Mouse (Mus musculus) bone marrow, adult 2 months (tissue): ENCODE results near the gene Zfp853. TPM values are rescaled to one million over a fixed set of nuclear protein-coding genes. Genes with fewer than 3 reads are reported as not detected.

Experiments
- H3K27ac ChIP-seq: fragments of 200-500 bp; 2 replicates; pipeline ENCODE4 v1.5.1; 2012; ENCODE audit warnings: low read depth, mild to moderate bottlenecking, control low read depth, inconsistent platforms, low read length; ENCODE audit not compliant: control insufficient read depth, poor library complexity, insufficient read depth
- H3K4me1 ChIP-seq: fragments of 200-500 bp; 2 replicates; pipeline ENCODE4 v1.6.1; 2011; ENCODE audit warnings: low read length; ENCODE audit not compliant: control insufficient read depth, insufficient read depth
- H3K4me3 ChIP-seq: fragments of 200-500 bp; replicated peaks from 2 replicates; pipeline ENCODE3; 2011; ENCODE audit warnings: mild to moderate bottlenecking, low read depth, low read length, control low read depth; ENCODE audit not compliant: control insufficient read depth
- CTCF ChIP-seq: fragments of 200-500 bp; IDR thresholded peaks from 2 replicates; pipeline ENCODE4 v1.5.1; 2011; ENCODE audit warnings: low read length, control low read depth; ENCODE audit not compliant: control insufficient read depth, insufficient read depth
- POLR2A ChIP-seq: fragments of 200-500 bp; IDR thresholded peaks from 2 replicates; pipeline ENCODE4 v1.6.1; 2011; ENCODE audit warnings: low read depth, mild to moderate bottlenecking, control low read depth, low read length, borderline replicate concordance; ENCODE audit not compliant: control insufficient read depth
- WGBS: fragments of 180-500 bp; shearing (Covaris S2); methylation state at CpG from one replicate; pipeline ENCODE4 v1.1.7; 2018; 5-methylcytosine and 5-hydroxymethylcytosine counted together
- polyA plus RNA-seq: library from polyadenylated mRNA; stranded (reverse); fragments of >200 nt; gene quantifications from 2 replicates; pipeline ENCODE4 v1.2.4, GENCODE M21; 2011; ENCODE audit warnings: low replicate concordance; ENCODE audit not compliant: missing spikeins, insufficient read depth, insufficient read length

Gene Zfp853
- polyA plus RNA-seq, 1 experiment = not detected

DNA sequence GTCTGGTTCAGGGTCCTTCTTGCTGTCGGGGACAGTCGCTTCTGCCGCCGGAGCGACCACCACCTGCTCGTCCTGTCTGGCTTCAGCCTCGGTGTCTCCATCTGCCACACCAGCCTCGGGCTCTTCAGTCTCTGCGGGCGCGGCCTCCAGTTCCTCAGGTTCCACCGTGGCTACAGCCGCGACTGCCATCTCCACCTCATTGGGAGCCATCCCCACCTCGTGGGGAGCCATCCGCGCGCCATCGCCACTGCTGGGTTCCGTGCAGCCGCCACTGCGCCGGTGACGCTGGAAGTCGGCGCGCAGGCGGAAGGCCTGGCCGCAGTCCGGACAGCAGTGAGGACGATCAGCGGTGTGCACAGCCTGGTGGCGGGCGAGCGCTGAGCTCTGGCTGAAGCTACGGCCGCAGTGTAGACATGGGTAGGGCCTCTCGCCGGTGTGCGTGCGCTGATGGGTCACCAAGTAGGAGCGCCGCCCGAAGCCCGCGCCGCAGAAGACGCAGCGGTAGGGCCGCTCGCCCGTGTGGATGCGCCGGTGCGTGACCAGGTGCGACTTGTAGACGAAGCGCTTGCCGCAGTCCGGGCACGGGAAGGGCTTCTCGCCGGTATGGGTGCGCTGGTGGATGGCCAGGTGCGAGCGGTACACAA is 38.8 kb downstream of the Zfp853 start:
- no peak overlapping the region for H3K4me3 ChIP-seq
- no peaks in the 10 kb centered on the region for H3K4me1 ChIP-seq
- TF ChIP-seq CTCF (no peak), POLR2A (no peak)
- 27% methylated on average over 66 of the region's 66 CpGs for WGBS
- no peak overlapping the region for H3K27ac ChIP-seq

DNA sequence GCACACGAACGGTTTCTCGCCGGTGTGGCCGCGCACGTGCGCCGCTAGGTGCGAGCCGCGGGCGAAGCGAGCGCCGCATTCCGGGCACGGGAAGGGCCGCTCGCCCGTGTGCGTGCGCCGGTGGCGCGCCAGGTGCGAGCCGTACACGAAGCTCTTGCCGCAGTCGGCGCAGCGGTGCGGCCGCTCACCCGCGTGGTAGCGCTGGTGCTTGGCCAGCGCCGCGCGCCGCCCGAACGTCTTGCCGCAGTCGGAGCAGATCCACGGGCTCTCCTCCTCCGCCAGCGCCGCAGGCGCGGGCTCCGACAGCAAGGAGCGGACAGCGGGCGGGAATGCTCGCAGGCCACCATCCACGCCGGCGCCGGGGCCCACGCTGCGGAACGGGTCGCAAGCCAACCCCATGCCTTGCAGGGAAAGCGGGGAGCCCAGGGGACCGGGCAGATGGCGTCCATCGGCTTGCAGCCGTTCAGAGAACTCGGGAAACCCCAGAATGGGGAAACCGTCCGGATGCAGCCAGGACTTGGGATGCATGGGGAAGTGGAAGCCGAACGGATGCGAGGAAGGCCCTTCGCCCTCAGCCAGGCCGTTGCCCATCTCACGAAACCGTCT is 39.4 kb downstream of the Zfp853 start:
- no peaks in the 10 kb centered on the region for H3K4me1 ChIP-seq
- H3K27ac ChIP-seq = no peak overlapping the region; the same call in 1 of the 2 replicates
- 7% methylated on average over 81 of the region's 81 CpGs for WGBS
- no peak for TF ChIP-seq POLR2A
- TF ChIP-seq CTCF = no peak
- no peak overlapping the region for H3K4me3 ChIP-seq

DNA sequence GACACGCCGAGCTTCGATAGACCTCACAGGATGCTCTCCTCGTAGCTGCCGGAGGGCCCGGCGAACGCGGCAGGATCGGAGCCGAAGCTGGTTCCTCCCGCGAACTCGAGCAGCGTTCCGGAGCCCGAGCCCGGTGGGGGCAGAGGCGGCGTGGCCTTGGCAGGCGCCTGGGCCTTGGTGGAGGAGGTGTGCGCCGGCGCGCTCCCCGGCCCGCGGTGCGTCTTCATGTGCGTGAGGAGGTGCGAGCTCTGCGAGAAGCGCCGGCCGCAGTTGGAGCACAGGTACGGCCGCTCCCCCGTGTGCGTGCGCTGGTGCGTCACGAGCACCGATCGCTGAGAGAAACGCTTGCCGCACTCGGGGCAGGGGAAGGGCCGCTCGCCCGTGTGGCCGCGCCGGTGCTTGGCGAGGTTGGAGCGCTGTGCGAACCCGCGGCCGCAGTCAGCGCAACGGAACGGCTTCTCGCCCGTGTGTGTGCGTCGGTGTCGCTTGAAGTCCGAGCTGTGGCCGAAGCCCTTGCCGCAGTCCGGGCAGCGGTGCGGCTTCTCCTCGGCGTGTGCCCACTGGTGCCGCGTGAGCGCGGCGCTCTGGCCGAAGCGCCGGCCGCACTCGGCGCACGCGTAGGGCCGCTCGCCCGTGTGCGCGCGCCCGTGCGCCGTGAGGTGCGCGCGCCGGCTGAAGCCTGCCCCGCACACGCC is 40.1 kb downstream of the Zfp853 start:
- WGBS = 3% methylated on average over 103 of the region's 103 CpGs
- Histone ChIP-seq H3K4me3 (no peak overlapping the region), H3K27ac (no peak overlapping the region; the same call in 1 of the 2 replicates), H3K4me1 (no peaks in the 10 kb centered on the region)
- TF ChIP-seq CTCF = no peak
- TF ChIP-seq POLR2A = no peak

DNA sequence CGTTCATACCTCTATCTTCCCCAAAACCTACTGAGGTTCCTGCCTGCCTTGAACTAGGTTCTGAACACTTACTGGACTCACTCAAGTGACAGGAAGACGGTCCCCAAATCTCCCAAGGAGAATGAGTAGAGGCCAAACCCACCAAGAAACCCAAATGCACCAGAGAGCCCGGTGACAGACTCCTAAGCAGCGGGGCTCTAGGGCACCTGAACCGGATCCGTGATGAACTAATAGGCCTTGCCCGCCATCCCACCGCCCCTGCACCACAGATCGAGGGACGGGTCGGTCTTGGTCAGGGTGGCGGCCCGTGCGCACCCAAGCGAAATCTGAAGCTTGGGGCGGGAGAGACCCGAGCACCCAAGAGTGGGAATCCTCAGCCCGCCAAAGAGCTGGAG is 40.6 kb downstream of the Zfp853 start:
- H3K4me3 ChIP-seq = no peak overlapping the region
- TF ChIP-seq POLR2A (no peak), CTCF (no peak)
- WGBS = 38% methylated on average over 18 of the region's 18 CpGs

DNA sequence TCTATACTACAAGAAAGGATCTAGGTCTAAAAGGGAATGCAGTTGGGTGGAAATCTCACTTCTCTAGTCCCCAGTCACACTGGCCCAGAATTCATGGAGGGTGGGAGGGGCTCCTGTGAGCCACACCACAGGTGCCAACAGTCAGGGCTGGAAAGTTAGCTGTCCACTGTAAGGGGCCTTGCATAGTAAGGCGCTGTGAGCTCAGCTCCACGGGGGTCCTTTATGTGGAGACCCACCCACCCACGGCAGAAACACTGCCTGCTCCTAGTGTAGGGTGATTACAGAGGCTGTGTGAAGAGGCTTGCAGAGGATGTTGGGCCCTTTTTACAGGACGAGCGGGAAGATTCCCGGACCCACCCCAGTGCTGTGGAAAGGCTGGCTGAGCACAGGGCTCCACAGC is 41.4 kb downstream of the Zfp853 start:
- Histone ChIP-seq H3K4me3 (no peak overlapping the region), H3K4me1 (no peaks in the 10 kb centered on the region), H3K27ac (no peak overlapping the region)
- TF ChIP-seq POLR2A (no peak), CTCF (no peak)
- WGBS = 55% methylated on average over 6 of the region's 6 CpGs

More for the DNA sequence above, 40.6 kb downstream of the Zfp853 start:
- no peaks in the 10 kb centered on the region for H3K4me1 ChIP-seq
- no peak overlapping the region for H3K27ac ChIP-seq

DNA sequence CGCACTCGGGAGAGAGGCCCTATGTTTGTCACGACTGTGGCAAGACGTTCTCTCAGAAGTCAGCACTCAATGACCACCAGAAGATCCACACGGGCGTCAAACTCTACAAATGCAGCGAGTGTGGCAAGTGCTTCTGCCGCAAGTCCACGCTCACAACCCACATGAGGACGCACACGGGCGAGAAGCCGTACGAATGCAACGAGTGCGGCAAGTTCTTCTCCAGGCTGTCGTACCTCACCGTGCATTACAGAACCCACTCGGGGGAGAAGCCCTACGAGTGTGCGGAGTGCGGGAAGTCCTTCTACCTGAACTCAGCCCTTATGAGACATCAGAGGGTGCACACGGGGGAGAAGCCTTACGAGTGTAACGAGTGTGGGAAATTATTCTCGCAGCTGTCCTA is 48.5 kb downstream of the Zfp853 start:
- H3K4me3 ChIP-seq = no peak overlapping the region
- 93% methylated on average over 26 of the region's 26 CpGs for WGBS
- no peak for TF ChIP-seq CTCF
- TF ChIP-seq POLR2A = no peak

More for the DNA sequence above, 48.5 kb downstream of the Zfp853 start:
- Histone ChIP-seq H3K27ac (no peak overlapping the region), H3K4me1 (no peaks in the 10 kb centered on the region)

Other genes starting within 250 kb of the Zfp853 start
- gene Rnf216, start 180.6 kb downstream of the Zfp853 start, polyA plus RNA-seq = 17.5 and 28.5 TPM in 2 replicates
- gene Olfr718-ps1, start 146.0 kb downstream of the Zfp853 start, polyA plus RNA-seq = not detected in 2 replicates
- gene Rbak, start 112.8 kb downstream of the Zfp853 start, polyA plus RNA-seq = 3.8 and 6.9 TPM in 2 replicates
- not detected in 2 replicates for gene Spdye4b, start 112.6 kb downstream of the Zfp853 start, polyA plus RNA-seq
- gene Spdye4a, start 66.7 kb downstream of the Zfp853 start, polyA plus RNA-seq = not detected in 2 replicates
- gene Zfp12, start 58.5 kb downstream of the Zfp853 start, polyA plus RNA-seq = 1.7 and 5.6 TPM in 2 replicates
- 0.87 and 0.90 TPM in 2 replicates for gene Zfp316, start 23.6 kb downstream of the Zfp853 start, polyA plus RNA-seq
- 7.6 and 13.1 TPM in 2 replicates for gene E130309D02Rik, start 21.7 kb upstream of the Zfp853 start, polyA plus RNA-seq
- gene Zdhhc4, start 35.6 kb upstream of the Zfp853 start, polyA plus RNA-seq = 21.0 and 33.2 TPM in 2 replicates
- not detected in 2 replicates for gene Grid2ip, start 63.7 kb upstream of the Zfp853 start, polyA plus RNA-seq
- gene Kdelr2, start 110.2 kb upstream of the Zfp853 start, polyA plus RNA-seq = 18.4 and 24.9 TPM in 2 replicates
- gene Daglb, start 171.0 kb upstream of the Zfp853 start, polyA plus RNA-seq = 11.3 and 12.4 TPM in 2 replicates
- gene Rac1, start 234.4 kb upstream of the Zfp853 start, polyA plus RNA-seq = 75.0 and 92.5 TPM in 2 replicates